Mouse (Mus musculus): Measurements from ENCODE around the gene Tenm4. TPM values are rescaled to one million over a fixed set of nuclear protein-coding genes. Genes with fewer than 3 reads are reported as not detected.

The Tenm4 gene
- polyA plus RNA-seq, 1 experiment: 12.2 TPM

GRCm38 (mm10) chr7:96214876-96215275 lies 43.8 kb downstream of the Tenm4 start:
- Histone ChIP-seq H3K27me3 (ENCODE audit: control insufficient read depth, insufficient read depth, low read length) (peaks cover 3% of the 10 kb centered on the region; the same call in 1 of the 2 replicates), H3K4me1 (ENCODE audit: control insufficient read depth, insufficient read depth, low read length) (no peaks in the 10 kb centered on the region; the same call in 1 of the 2 replicates), H3K4me3 (replicated peaks; ENCODE audit: insufficient read depth, low read depth, low read length) (no peak overlapping the region), H3K27ac (ENCODE audit: insufficient read depth, low read length) (no peak overlapping the region)
- WGBS: 57% methylated on average over 2 of the region's 2 CpGs
- TF ChIP-seq POLR2A (IDR thresholded peaks at IDR 0.05; ENCODE audit: borderline replicate concordance, insufficient read depth, low read length): no peak
- no peak for TF ChIP-seq CTCF (IDR thresholded peaks at IDR 0.05; ENCODE audit: borderline replicate concordance, insufficient read depth, low read depth, low read length)
- DNase-seq: no peak

- no peak overlapping the region for H3K27ac ChIP-seq (ENCODE audit: insufficient read depth, low read length)
- no peaks in the 10 kb centered on the region; the same call in 1 of the 2 replicates for H3K4me1 ChIP-seq (ENCODE audit: control insufficient read depth, insufficient read depth, low read length)
- peaks cover 2% of the 10 kb centered on the region; the same call in 1 of the 2 replicates for H3K27me3 ChIP-seq (ENCODE audit: control insufficient read depth, insufficient read depth, low read length)
- H3K4me3 ChIP-seq (replicated peaks; ENCODE audit: insufficient read depth, low read depth, low read length): no peak overlapping the region
- TF ChIP-seq POLR2A (IDR thresholded peaks at IDR 0.05; ENCODE audit: borderline replicate concordance, insufficient read depth, low read length): no peak
- no peak for TF ChIP-seq CTCF (IDR thresholded peaks at IDR 0.05; ENCODE audit: borderline replicate concordance, insufficient read depth, low read depth, low read length)
- WGBS: 92% methylated on average over 5 of the region's 5 CpGs
- DNase-seq: no peak
Measured at GRCm38 (mm10) chr7:96215894-96216509, 45.0 kb downstream of the Tenm4 start.

GRCm38 (mm10) chr7:96219386-96219785 lies 48.3 kb downstream of the Tenm4 start:
- Histone ChIP-seq H3K27me3 (ENCODE audit: control insufficient read depth, insufficient read depth, low read length) (no peaks in the 10 kb centered on the region; the same call in 1 of the 2 replicates), H3K4me1 (ENCODE audit: control insufficient read depth, insufficient read depth, low read length) (no peaks in the 10 kb centered on the region), H3K27ac (ENCODE audit: insufficient read depth, low read length) (no peak overlapping the region), H3K4me3 (replicated peaks; ENCODE audit: insufficient read depth, low read depth, low read length) (no peak overlapping the region)
- 57% methylated on average over 2 of the region's 2 CpGs for WGBS
- TF ChIP-seq POLR2A (IDR thresholded peaks at IDR 0.05; ENCODE audit: borderline replicate concordance, insufficient read depth, low read length): no peak
- no peak for TF ChIP-seq CTCF (IDR thresholded peaks at IDR 0.05; ENCODE audit: borderline replicate concordance, insufficient read depth, low read depth, low read length)
- DNase-seq: no peak

- H3K27me3 ChIP-seq (ENCODE audit: control insufficient read depth, insufficient read depth, low read length): no peaks in the 10 kb centered on the region; the same call in 1 of the 2 replicates
- TF ChIP-seq POLR2A (IDR thresholded peaks at IDR 0.05; ENCODE audit: borderline replicate concordance, insufficient read depth, low read length): no peak
- no peak for TF ChIP-seq CTCF (IDR thresholded peaks at IDR 0.05; ENCODE audit: borderline replicate concordance, insufficient read depth, low read depth, low read length)
- no peak overlapping the region for H3K4me3 ChIP-seq (replicated peaks; ENCODE audit: insufficient read depth, low read depth, low read length)
- 58% methylated on average over 5 of the region's 5 CpGs for WGBS
- H3K27ac ChIP-seq (ENCODE audit: insufficient read depth, low read length): no peak overlapping the region
- H3K4me1 ChIP-seq (ENCODE audit: control insufficient read depth, insufficient read depth, low read length): no peaks in the 10 kb centered on the region
- DNase-seq: no peak
Measured at GRCm38 (mm10) chr7:96220647-96221046, 49.6 kb downstream of the Tenm4 start.

- WGBS: 72% methylated on average over 1 of the region's 1 CpGs
- no peak overlapping the region for H3K4me3 ChIP-seq (replicated peaks; ENCODE audit: insufficient read depth, low read depth, low read length)
- no peak for DNase-seq
- no peaks in the 10 kb centered on the region for H3K4me1 ChIP-seq (ENCODE audit: control insufficient read depth, insufficient read depth, low read length)
- no peaks in the 10 kb centered on the region; the same call in 1 of the 2 replicates for H3K27me3 ChIP-seq (ENCODE audit: control insufficient read depth, insufficient read depth, low read length)
- no peak overlapping the region for H3K27ac ChIP-seq (ENCODE audit: insufficient read depth, low read length)
- no peak for TF ChIP-seq CTCF (IDR thresholded peaks at IDR 0.05; ENCODE audit: borderline replicate concordance, insufficient read depth, low read depth, low read length)
Measured at GRCm38 (mm10) chr7:96222569-96222968, 51.5 kb downstream of the Tenm4 start.

- no peak for TF ChIP-seq POLR2A (IDR thresholded peaks at IDR 0.05; ENCODE audit: borderline replicate concordance, insufficient read depth, low read length)
- H3K4me1 ChIP-seq (ENCODE audit: control insufficient read depth, insufficient read depth, low read length): no peaks in the 10 kb centered on the region
- no peaks in the 10 kb centered on the region; the same call in 1 of the 2 replicates for H3K27me3 ChIP-seq (ENCODE audit: control insufficient read depth, insufficient read depth, low read length)
- no peak overlapping the region for H3K4me3 ChIP-seq (replicated peaks; ENCODE audit: insufficient read depth, low read depth, low read length)
- WGBS: 76% methylated on average over 6 of the region's 6 CpGs
- H3K27ac ChIP-seq (ENCODE audit: insufficient read depth, low read length): no peak overlapping the region
- no peak for DNase-seq
Measured at GRCm38 (mm10) chr7:96228562-96229268, 57.7 kb downstream of the Tenm4 start.

GRCm38 (mm10) chr7:96230006-96230719 lies 59.1 kb downstream of the Tenm4 start:
- Histone ChIP-seq H3K27me3 (ENCODE audit: control insufficient read depth, insufficient read depth, low read length) (no peaks in the 10 kb centered on the region; the same call in 1 of the 2 replicates), H3K4me3 (replicated peaks; ENCODE audit: insufficient read depth, low read depth, low read length) (no peak overlapping the region), H3K4me1 (ENCODE audit: control insufficient read depth, insufficient read depth, low read length) (no peaks in the 10 kb centered on the region), H3K27ac (ENCODE audit: insufficient read depth, low read length) (no peak overlapping the region)
- WGBS: 82% methylated on average over 8 of the region's 8 CpGs
- no peak for DNase-seq
- TF ChIP-seq POLR2A (IDR thresholded peaks at IDR 0.05; ENCODE audit: borderline replicate concordance, insufficient read depth, low read length) (no peak), CTCF (IDR thresholded peaks at IDR 0.05; ENCODE audit: borderline replicate concordance, insufficient read depth, low read depth, low read length) (no peak)
